Mouse (Mus musculus) lung, postnatal 0 days (tissue): ENCODE results near the gene 1700001O22Rik. TPM values are rescaled to one million over a fixed set of nuclear protein-coding genes. Genes with fewer than 3 reads are reported as not detected.

Experiments used
- ATAC-seq: fragments of 200-750 bp; cut with Nextera tagmentation; 2 replicates; pipeline ENCODE4 v1.8.0; 2017; ENCODE audit warnings: moderate library complexity
- DNase-seq: peaks from one replicate; pipeline ENCODE4 v3.0.0-alpha.2; 2016; ENCODE audit warnings: low spot score
- H3K27ac ChIP-seq: fragments of 300-500 bp; sonication (generic); 2 replicates; pipeline ENCODE4 v1.5.1; 2014; ENCODE audit warnings: antibody characterized with exemption, mild to moderate bottlenecking, low read length, mixed read lengths
- H3K27me3 ChIP-seq: fragments of 300-500 bp; sonication (generic); replicated peaks from 2 replicates; pipeline ENCODE4 v1.6.1; 2014; ENCODE audit warnings: low read length, mixed read lengths; ENCODE audit not compliant: insufficient read depth
- H3K36me3 ChIP-seq: fragments of 300-500 bp; sonication (generic); 2 replicates; pipeline ENCODE4 v1.6.1; 2014; ENCODE audit warnings: low read length, mixed read lengths; ENCODE audit not compliant: insufficient read depth
- H3K4me1 ChIP-seq: fragments of 300-500 bp; sonication (generic); 2 replicates; pipeline ENCODE4 v1.6.1; 2014; ENCODE audit warnings: antibody characterized with exemption, low read depth, low read length, mixed read lengths; ENCODE audit not compliant: insufficient read depth
- H3K4me2 ChIP-seq: fragments of 300-500 bp; sonication (generic); replicated peaks from 2 replicates; pipeline ENCODE4 v1.6.1; 2014; ENCODE audit warnings: low read depth, mild to moderate bottlenecking, low read length, moderate library complexity, mixed read lengths
- H3K4me3 ChIP-seq: fragments of 300-500 bp; sonication (generic); 2 replicates; pipeline ENCODE4 v1.5.1; 2014; ENCODE audit warnings: low read depth, low read length
- H3K9ac ChIP-seq: fragments of 300-500 bp; sonication (generic); replicated peaks from 2 replicates; pipeline ENCODE4 v1.6.1; 2014; ENCODE audit warnings: low read depth, mild to moderate bottlenecking
- H3K9me3 ChIP-seq: fragments of 300-500 bp; sonication (generic); 2 replicates; pipeline ENCODE4 v1.6.1; 2016; ENCODE audit warnings: low read length, mixed read lengths
- CTCF ChIP-seq: IDR thresholded peaks from 2 replicates; pipeline ENCODE4 v1.5.1; 2016; ENCODE audit warnings: antibody characterized with exemption, mild to moderate bottlenecking
- EP300 ChIP-seq: IDR thresholded peaks from 2 replicates; pipeline ENCODE4 v1.6.1; 2016; ENCODE audit warnings: antibody characterized with exemption, mild to moderate bottlenecking, control low read depth
- WGBS: fragments of 180-500 bp; shearing (Covaris S2); extraction: QIAGEN DNeasy Blood & Tissue Kit; methylation state at CpG from one replicate; pipeline ENCODE4 v1.1.7; 2014; 5-methylcytosine and 5-hydroxymethylcytosine counted together
- polyA plus RNA-seq: library from polyadenylated mRNA; unstranded; fragments of >200 nt; fragmentation: Nextera tagmentation; extraction: Ambion mirVana; gene quantifications from 2 replicates; pipeline ENCODE4 v1.2.1, GENCODE M21; 2015

1700001O22Rik gene
- polyA plus RNA-seq, 1 experiment from 2014 or later = 0.47 TPM

DNA sequence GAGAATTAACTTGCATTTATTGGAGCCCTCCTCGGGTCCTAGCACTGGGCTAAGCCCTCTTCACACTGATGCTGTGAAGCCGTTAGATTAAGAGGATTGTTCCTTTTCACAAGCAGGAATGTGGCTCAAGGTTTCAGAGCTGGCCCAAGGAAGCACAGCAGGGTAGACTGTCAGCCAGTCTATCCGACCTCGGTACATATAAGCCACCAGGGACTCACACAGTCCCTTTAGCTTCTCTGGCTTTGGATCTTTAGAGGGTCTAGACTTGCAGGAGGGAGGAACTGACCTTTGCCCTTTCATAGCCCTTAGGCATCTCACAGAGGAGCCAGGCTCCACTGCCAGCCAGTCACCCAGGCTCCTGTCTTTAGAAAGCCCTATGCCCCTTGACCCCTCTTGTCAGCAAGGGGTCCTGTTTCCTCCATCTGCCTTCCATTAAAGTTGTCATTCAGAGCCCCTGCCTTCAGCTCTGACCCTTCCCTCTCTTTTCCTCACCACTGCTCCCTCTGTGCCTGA lies 26.9 kb upstream of the 1700001O22Rik start, which contains the start of gene Asb6:
Gene Asb6, minus strand, starts transcription at position 51 of the 513 bp plus-strand sequence.
- no peak within 1 kb of the TSS for H3K4me3 ChIP-seq
- H3K27me3 ChIP-seq = no peaks in the 10 kb centered on the region
- H3K36me3 ChIP-seq = peaks cover 11% of the 10 kb centered on the region
- H3K4me1 ChIP-seq = peaks cover 7% of the 10 kb centered on the region
- TF ChIP-seq CTCF = no peak
- no peak for TF ChIP-seq EP300
- no peaks in the 10 kb centered on the region for H3K9me3 ChIP-seq
- no peak within 1 kb of the TSS for H3K27ac ChIP-seq
- 30% methylated on average over 4 of the region's 4 CpGs for WGBS
- ATAC-seq (no peak), DNase-seq (no peak)
- no peak within 1 kb of the TSS for H3K9ac ChIP-seq
- no peak within 1 kb of the TSS for H3K4me2 ChIP-seq

DNA sequence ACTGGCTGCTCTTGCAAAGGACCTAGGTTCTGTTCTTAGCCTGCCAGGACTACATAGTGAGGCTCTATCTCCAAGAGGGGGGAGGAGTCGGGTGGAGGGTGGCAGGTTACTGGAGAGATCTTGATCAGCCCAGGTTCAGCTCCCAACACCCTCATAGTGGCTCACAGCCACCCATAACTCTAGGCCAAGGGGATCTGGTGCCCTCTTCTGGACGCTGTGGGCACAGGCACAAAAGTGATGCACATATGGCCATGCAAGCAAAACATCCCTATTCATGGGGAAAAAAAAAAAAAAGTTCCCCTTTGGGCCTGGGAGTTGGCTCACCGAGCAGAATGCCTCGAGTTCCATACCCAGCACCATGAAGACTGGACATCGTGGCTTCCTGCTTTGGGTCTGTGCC lies 25.9 kb upstream of the 1700001O22Rik start:
- Histone ChIP-seq H3K4me1 (peaks cover 7% of the 10 kb centered on the region), H3K27ac (no peak overlapping the region), H3K9ac (no peak overlapping the region), H3K9me3 (no peaks in the 10 kb centered on the region), H3K4me3 (no peak overlapping the region), H3K27me3 (no peaks in the 10 kb centered on the region), H3K4me2 (no peak overlapping the region), H3K36me3 (peaks cover 12% of the 10 kb centered on the region)
- WGBS = 38% methylated on average over 5 of the region's 5 CpGs
- DNase-seq = peak; percentile 19
- ATAC-seq = no peak
- TF ChIP-seq EP300 = no peak
- TF ChIP-seq CTCF = peak; percentile 71

DNA sequence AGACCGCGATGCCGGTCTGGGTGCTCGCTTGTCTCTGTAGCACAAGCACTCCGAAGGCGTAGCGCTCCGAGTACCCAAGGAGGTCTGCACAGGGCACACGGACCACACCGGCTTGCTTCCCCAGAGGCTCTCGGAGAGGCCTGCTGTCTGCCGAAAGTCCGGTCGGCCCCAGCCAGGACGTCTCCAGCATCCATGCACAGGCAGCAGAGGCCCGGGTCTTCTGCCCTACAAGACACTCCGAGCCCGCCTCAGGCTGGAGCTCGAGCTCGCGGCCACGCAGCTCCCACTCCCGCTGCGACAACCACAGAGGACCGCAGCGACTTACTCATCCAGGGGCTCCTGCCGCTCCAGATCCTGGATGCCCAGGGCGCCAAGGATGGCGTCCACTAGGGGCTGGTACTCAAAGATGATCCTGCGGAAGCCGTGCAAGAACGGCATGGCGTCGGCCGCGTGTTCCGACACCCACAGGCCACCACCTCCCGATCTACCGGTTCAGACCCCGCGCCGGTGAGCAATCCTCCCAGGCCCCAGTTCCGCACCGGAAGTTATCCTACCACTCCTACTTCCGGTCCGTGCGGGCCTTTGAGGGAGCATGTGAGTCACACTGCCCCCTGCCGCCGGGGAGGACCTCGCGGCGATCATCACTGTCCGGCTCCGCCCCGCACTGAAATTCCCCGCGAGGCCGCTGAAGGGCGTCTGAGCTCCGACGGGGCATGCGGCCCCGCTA lies 24.5 kb upstream of the 1700001O22Rik start:
- TF ChIP-seq EP300 = peak; percentile 26; the same call in 1 of the 2 replicates
- TF ChIP-seq CTCF = peak; percentile 95
- under 1% methylated on average over 63 of the region's 63 CpGs for WGBS
- Histone ChIP-seq H3K4me3 (peak overlapping the region; percentile 93), H3K4me1 (peaks cover 7% of the 10 kb centered on the region), H3K9me3 (no peaks in the 10 kb centered on the region), H3K27ac (peak overlapping the region; percentile 77), H3K27me3 (no peaks in the 10 kb centered on the region), H3K4me2 (peak overlapping the region; percentile 84), H3K36me3 (peaks cover 25% of the 10 kb centered on the region), H3K9ac (peak overlapping the region; percentile 85)
- ATAC-seq (peak; percentile 91), DNase-seq (peak; percentile 96)

DNA sequence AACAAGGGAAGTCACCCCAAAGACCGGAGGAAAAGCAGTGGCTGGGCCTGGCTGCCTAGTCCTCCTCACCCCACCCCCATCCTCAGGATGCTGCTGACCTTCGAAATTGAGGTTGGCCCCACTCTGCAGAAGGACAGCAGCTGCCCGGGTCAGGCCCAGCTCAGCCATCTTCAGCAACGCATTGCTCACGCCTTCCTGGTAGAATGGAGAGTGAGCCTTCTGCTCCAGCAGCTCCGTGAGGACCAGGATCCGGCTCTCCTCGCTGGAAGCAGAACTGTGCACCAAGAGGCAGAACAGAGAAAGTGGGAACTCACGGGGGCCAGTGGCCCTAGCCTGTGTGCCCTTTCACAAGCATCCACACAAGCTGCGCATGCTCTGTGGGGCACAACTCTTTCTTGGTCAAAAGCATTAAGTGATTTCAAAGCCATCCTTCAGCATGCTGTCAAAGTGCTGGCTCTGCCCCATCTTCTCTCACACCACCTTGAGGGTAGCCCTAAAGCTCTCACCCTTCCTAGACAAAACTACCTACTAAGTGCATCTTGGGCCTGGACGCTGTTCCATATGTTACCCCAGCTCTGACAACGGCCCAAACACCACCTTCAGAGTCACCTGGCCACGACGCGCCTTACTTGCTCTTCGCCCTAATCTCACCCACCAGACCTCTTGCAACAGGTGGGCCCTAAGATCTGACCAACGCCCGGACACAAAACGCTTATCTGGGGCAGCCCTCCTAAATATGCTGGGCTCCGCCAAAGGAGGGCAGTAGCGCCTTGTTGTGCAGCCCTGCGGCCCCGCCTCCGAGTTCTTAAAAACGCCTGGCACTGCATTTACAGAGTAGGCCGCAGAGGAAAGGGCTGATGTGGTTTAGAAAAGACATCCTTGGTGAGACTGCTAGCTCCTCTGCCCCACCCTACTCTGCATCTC lies 23.6 kb upstream of the 1700001O22Rik start:
- no peak for ATAC-seq
- Histone ChIP-seq H3K27ac (peak overlapping the region; percentile 77), H3K9ac (peak overlapping the region; percentile 85), H3K4me1 (peaks cover 7% of the 10 kb centered on the region), H3K9me3 (no peaks in the 10 kb centered on the region), H3K27me3 (no peaks in the 10 kb centered on the region), H3K36me3 (peaks cover 33% of the 10 kb centered on the region), H3K4me3 (peak overlapping the region; percentile 93), H3K4me2 (peak overlapping the region; percentile 84)
- WGBS = 29% methylated on average over 26 of the region's 26 CpGs
- peak; percentile 55 for TF ChIP-seq CTCF
- no peak for TF ChIP-seq EP300
- peak; percentile 79 for DNase-seq

DNA sequence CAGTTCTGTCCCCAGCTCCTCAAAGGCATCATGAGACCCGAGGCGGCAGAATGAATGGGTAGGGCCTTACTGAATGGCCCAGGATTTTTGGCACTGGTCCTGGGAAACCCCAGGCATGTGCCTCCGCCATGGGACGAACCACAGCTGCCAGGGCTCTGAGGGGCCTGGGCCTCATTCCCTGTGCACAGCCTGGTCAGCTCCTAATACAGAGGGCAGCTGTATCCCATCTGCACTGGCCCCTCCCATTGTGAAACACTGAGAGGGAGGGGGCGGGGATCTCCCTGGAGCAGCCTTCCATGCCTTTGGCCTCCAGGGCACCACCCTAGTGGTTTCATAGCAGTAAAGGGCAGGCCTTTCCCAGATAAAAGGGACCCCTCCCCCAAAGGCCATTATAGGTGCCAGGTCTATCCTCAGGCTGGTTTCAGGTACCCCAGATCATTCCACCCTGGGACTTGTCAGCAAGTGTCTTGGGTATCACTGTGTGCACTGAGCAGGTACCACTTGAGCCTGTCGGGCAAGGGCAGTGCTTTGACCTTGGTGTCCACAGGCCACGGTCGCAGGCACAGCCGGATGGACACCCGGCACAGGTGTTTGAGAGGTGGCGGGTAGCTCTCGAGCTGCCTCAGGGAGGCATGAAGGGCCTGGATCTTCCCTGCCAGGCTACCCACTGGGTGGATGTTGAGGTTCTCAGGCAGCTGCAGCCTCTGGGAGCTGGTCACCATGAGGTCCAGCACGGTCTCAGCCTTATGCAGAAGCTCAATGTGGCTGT lies 20.1 kb upstream of the 1700001O22Rik start:
- H3K4me3 ChIP-seq = no peak overlapping the region
- peaks cover 7% of the 10 kb centered on the region for H3K4me1 ChIP-seq
- 71% methylated on average over 13 of the region's 13 CpGs for WGBS
- no peaks in the 10 kb centered on the region for H3K27me3 ChIP-seq
- DNase-seq (peak; percentile 92), ATAC-seq (peak; percentile 82)
- no peak for TF ChIP-seq EP300
- TF ChIP-seq CTCF = peak; percentile 26; the same call in 1 of the 2 replicates
- H3K4me2 ChIP-seq = no peak overlapping the region
- H3K9me3 ChIP-seq = no peaks in the 10 kb centered on the region
- no peak overlapping the region for H3K27ac ChIP-seq
- H3K36me3 ChIP-seq = peaks cover 40% of the 10 kb centered on the region
- no peak overlapping the region for H3K9ac ChIP-seq
